In genomic region chr6:120546292-120546691, GRCm38 (mm10) we compare ENCODE assay signal across 19 mouse cellular contexts. TPM values are rescaled to one million over a fixed set of nuclear protein-coding genes. Genes with fewer than 3 reads are reported as not detected.
"Had no signal": no experiment of that assay in that cellular context is flagged by ENCODE, and none has a peak within 500 bp of the region (broad histone marks: within the 10 kb centered on the region; RNA-seq: fewer than 3 reads in every experiment).

No protein-coding gene starts in this region.

- H3K9ac ChIP-seq: lung, embryonic 14.5 days; midbrain, embryonic 12.5 days; neural tube, embryonic 13.5 days; neural tube, embryonic 15.5 days had no signal

- ATAC-seq: midbrain, embryonic 16.5 days had no signal

- H3K27me3 ChIP-seq: midbrain, embryonic 12.5 days; neural tube, embryonic 13.5 days; neural tube, embryonic 15.5 days had no signal

- H3K36me3 ChIP-seq: midbrain, embryonic 10.5 days; midbrain, embryonic 12.5 days; neural tube, embryonic 13.5 days; neural tube, embryonic 15.5 days had no signal

- H3K27ac ChIP-seq: midbrain, embryonic 10.5 days; midbrain, embryonic 12.5 days; neural tube, embryonic 13.5 days; neural tube, embryonic 15.5 days had no signal

- H3K4me2 ChIP-seq: lung, embryonic 14.5 days; midbrain, embryonic 12.5 days; neural tube, embryonic 13.5 days; neural tube, embryonic 15.5 days had no signal

- H3K4me3 ChIP-seq: midbrain, embryonic 10.5 days; midbrain, embryonic 12.5 days; myocyte; neural tube, embryonic 13.5 days; neural tube, embryonic 15.5 days had no signal

- H3K9me3 ChIP-seq: midbrain, embryonic 10.5 days; midbrain, embryonic 12.5 days; neural tube, embryonic 13.5 days had no signal

- DNase-seq: lung, postnatal 10 days; midbrain, embryonic 14.5 days; retina, postnatal 1 day; right cerebral cortex, adult 18-20 months; right cerebral cortex, postnatal 25 days; right cerebral cortex, postnatal 4 days; spleen, adult 18-20 months; thymus, adult 18-20 months; thymus, postnatal 14 days; thymus, postnatal 36 days had no signal

RNA-seq across cellular contexts. Expression of gene Tmem121b, which starts 52.7 kb away (rescaled TPM):
- total RNA-seq: megakaryocyte, adult 5-6 weeks; megakaryocyte-erythroid progenitor cell, adult 5-6 weeks had no signal
